Mouse (Mus musculus): ENCODE measurements around the gene Bag3. TPM values are rescaled to one million over a fixed set of nuclear protein-coding genes. Genes with fewer than 3 reads are reported as not detected.

Bag3 gene
- total and polyA plus RNA-seq, 3 experiments: 0.13 to 0.24 TPM; not detected in 1

- Histone ChIP-seq H3K4me3 (replicated peaks in 1 of 3; ENCODE audit: low read depth in 2 of 3, low read length in 2 of 3, poor library complexity in 1 of 3) (no peak overlapping the region), H3K4me1 (ENCODE audit: control insufficient read depth in 1 of 2, insufficient read depth in 2 of 2) (peaks cover 7 to 30% of the 10 kb centered on the region in 2 experiments)
- dilution Hi-C loops (cut with MboI; ENCODE audit: extremely low pct_ligation_motif_present, extremely low pct_unique_long_range_greater_than_20kb, low sequenced_read_pairs): no loop called here
Measured at GRCm38 (mm10) chr7:128543148-128543855, 19.9 kb downstream of the Bag3 start.

GRCm38 (mm10) chr7:128543961-128544360, 20.5 kb downstream of the Bag3 start:
- H3K4me3 ChIP-seq (replicated peaks in 1 of 3; ENCODE audit: low read depth in 2 of 3, low read length in 2 of 3, poor library complexity in 1 of 3): no peak overlapping the region
- dilution Hi-C loops (cut with MboI; ENCODE audit: extremely low pct_ligation_motif_present, extremely low pct_unique_long_range_greater_than_20kb, low sequenced_read_pairs) (no loop called here), in situ Hi-C loops (cut with MboI; ENCODE audit: low pct_ligation_motif_present, low pct_unique_long_range_greater_than_20kb, low sequenced_read_pairs) (loop anchor here (5.0 kb wide), 1 partner anchor 82 kb away; the partner anchor contains the start of gene Tial1)
- H3K9me3 ChIP-seq (replicated peaks; ENCODE audit: low read length): no peaks in the 10 kb centered on the region
- no peaks in the 10 kb centered on the region for H3K36me3 ChIP-seq (replicated peaks in 1 of 2; ENCODE audit: control insufficient read depth in 1 of 2, insufficient read depth in 1 of 2, low read length in 1 of 2)
- H3K79me2 ChIP-seq (replicated peaks; ENCODE audit: control insufficient read depth, extremely low read depth, insufficient read depth, poor library complexity, severe bottlenecking): no peaks in the 10 kb centered on the region
- no peak for DNase-seq (ENCODE audit: extremely low read depth)
- H3K27me3 ChIP-seq (replicated peaks): no peaks in the 10 kb centered on the region
- H3K9ac ChIP-seq (ENCODE audit: insufficient read depth, low read depth): no peak overlapping the region
- H3K4me1 ChIP-seq (ENCODE audit: control insufficient read depth in 1 of 2, insufficient read depth in 2 of 2): peaks cover 7 to 30% of the 10 kb centered on the region in 2 experiments
- H3K27ac ChIP-seq (ENCODE audit: insufficient read depth, low read depth): no peak overlapping the region
- TF ChIP-seq E2F4 (IDR thresholded peaks at IDR 0.05; ENCODE audit: insufficient replicate concordance, low read depth, low read length): no peak
- no peak overlapping the region for H3K4me2 ChIP-seq (ENCODE audit: insufficient read depth, low read depth, poor library complexity, severe bottlenecking)

More at GRCm38 (mm10) chr7:128543148-128543855, 19.9 kb downstream of the Bag3 start:
- no peaks in the 10 kb centered on the region for H3K79me2 ChIP-seq (replicated peaks; ENCODE audit: control insufficient read depth, extremely low read depth, insufficient read depth, poor library complexity, severe bottlenecking)
- TF ChIP-seq CHD1 (IDR thresholded peaks at IDR 0.05; ENCODE audit: low read depth, low read length) (no peak), ZKSCAN1 (IDR thresholded peaks at IDR 0.05; ENCODE audit: borderline replicate concordance, low read depth, low read length) (no peak), RAD21 (IDR thresholded peaks at IDR 0.05; ENCODE audit: low read depth, low read length) (no peak), UBTF (IDR thresholded peaks at IDR 0.05; ENCODE audit: low read depth, low read length) (no peak), ZNF384 (IDR thresholded peaks at IDR 0.05; ENCODE audit: low read depth, low read length) (no peak), ZC3H11A (IDR thresholded peaks at IDR 0.05; ENCODE audit: low read depth, low read length) (no peak), GABPA (IDR thresholded peaks at IDR 0.05; ENCODE audit: insufficient replicate concordance, low read depth, low read length) (no peak), PAX5 (IDR thresholded peaks at IDR 0.05; ENCODE audit: low read length) (no peak), E2F4 (IDR thresholded peaks at IDR 0.05; ENCODE audit: insufficient replicate concordance, low read depth, low read length) (no peak), EP300 (IDR thresholded peaks at IDR 0.05; ENCODE audit: low read length) (no peak), TCF12 (IDR thresholded peaks at IDR 0.05; ENCODE audit: low read depth, low read length) (peak; percentile 42; the same call in 1 of the 2 replicates), USF1 (IDR thresholded peaks at IDR 0.05; ENCODE audit: low read depth, low read length) (no peak), BHLHE40 (IDR thresholded peaks at IDR 0.05; ENCODE audit: low read depth, low read length) (peak; percentile 60)
- in situ Hi-C loops (cut with MboI; ENCODE audit: low pct_ligation_motif_present, low pct_unique_long_range_greater_than_20kb, low sequenced_read_pairs): loop anchor here (5.0 kb wide), 1 partner anchor 81 kb away; the partner anchor contains the start of gene Tial1
- H3K9ac ChIP-seq (ENCODE audit: insufficient read depth, low read depth): no peak overlapping the region
- no peak overlapping the region for H3K4me2 ChIP-seq (ENCODE audit: insufficient read depth, low read depth, poor library complexity, severe bottlenecking)
- no peak overlapping the region for H3K27ac ChIP-seq (ENCODE audit: insufficient read depth, low read depth)
- no peak for DNase-seq (ENCODE audit: extremely low read depth)
- no peaks in the 10 kb centered on the region for H3K36me3 ChIP-seq (replicated peaks in 1 of 2; ENCODE audit: control insufficient read depth in 1 of 2, insufficient read depth in 1 of 2, low read length in 1 of 2)
- H3K9me3 ChIP-seq (replicated peaks; ENCODE audit: low read length): no peaks in the 10 kb centered on the region
- H3K27me3 ChIP-seq (replicated peaks): no peaks in the 10 kb centered on the region
